Mouse (Mus musculus) liver, adult 2 months (tissue): ENCODE results near the gene Asxl1.

Experiments used
- CTCF ChIP-seq: fragments of 200-500 bp; IDR thresholded peaks from 2 replicates; pipeline ENCODE4 v1.5.1; 2011; ENCODE audit warnings: low read depth, low read length, control low read depth
- POLR2A ChIP-seq: fragments of 200-500 bp; IDR thresholded peaks from 2 replicates; pipeline ENCODE4 v1.6.1; 2011; ENCODE audit warnings: low read length, control low read depth; ENCODE audit not compliant: insufficient read depth; ENCODE audit errors: extremely low read depth

GRCm38 (mm10) chr2:153305240-153305639, 40.4 kb upstream of the Asxl1 start:
- TF ChIP-seq CTCF (no peak), POLR2A (no peak)
